Mouse (Mus musculus) heart, postnatal 4 days (tissue): ENCODE measurements at regions not wholly inside any gene's neighbourhood (a gene's known extent, or its start where the extent isn't known, plus 50 kb on each side); places are given as distances from the start of the nearest gene placed in this dataset.

Experiments
- DNase-seq: peaks from one replicate; pipeline ENCODE4 v3.0.0; 2021

- DNase-seq, result no peak
These were observed 809.2 kb downstream of the Robo1 start for GRCm38 (mm10) chr16:73117338-73117737.

- no peak for DNase-seq
These were observed 799.9 kb downstream of the Robo1 start for GRCm38 (mm10) chr16:73108021-73108452.

- DNase-seq, result no peak
These were observed 799.5 kb downstream of the Robo1 start for GRCm38 (mm10) chr16:73107608-73108007.

GRCm38 (mm10) chr16:73105496-73105895, 797.4 kb downstream of the Robo1 start:
- DNase-seq, result no peak

GRCm38 (mm10) chr16:73100273-73100672, 792.2 kb downstream of the Robo1 start:
- DNase-seq, result no peak

GRCm38 (mm10) chr16:73098760-73099159, 790.7 kb downstream of the Robo1 start:
- peak; percentile 32 for DNase-seq

- no peak for DNase-seq
These were observed 789.1 kb downstream of the Robo1 start for GRCm38 (mm10) chr16:73097176-73097575.

- DNase-seq, result no peak
These were observed 788.3 kb downstream of the Robo1 start for GRCm38 (mm10) chr16:73096091-73097083.
